Mouse (Mus musculus) T-cell, adult 2 months (primary cell): ENCODE data around the gene Iah1.

Experiments
- DNase-seq: peaks from one replicate; pipeline ENCODE4 v3.0.0; 2022; ENCODE audit warnings: low spot score

Iah1 gene

DNA sequence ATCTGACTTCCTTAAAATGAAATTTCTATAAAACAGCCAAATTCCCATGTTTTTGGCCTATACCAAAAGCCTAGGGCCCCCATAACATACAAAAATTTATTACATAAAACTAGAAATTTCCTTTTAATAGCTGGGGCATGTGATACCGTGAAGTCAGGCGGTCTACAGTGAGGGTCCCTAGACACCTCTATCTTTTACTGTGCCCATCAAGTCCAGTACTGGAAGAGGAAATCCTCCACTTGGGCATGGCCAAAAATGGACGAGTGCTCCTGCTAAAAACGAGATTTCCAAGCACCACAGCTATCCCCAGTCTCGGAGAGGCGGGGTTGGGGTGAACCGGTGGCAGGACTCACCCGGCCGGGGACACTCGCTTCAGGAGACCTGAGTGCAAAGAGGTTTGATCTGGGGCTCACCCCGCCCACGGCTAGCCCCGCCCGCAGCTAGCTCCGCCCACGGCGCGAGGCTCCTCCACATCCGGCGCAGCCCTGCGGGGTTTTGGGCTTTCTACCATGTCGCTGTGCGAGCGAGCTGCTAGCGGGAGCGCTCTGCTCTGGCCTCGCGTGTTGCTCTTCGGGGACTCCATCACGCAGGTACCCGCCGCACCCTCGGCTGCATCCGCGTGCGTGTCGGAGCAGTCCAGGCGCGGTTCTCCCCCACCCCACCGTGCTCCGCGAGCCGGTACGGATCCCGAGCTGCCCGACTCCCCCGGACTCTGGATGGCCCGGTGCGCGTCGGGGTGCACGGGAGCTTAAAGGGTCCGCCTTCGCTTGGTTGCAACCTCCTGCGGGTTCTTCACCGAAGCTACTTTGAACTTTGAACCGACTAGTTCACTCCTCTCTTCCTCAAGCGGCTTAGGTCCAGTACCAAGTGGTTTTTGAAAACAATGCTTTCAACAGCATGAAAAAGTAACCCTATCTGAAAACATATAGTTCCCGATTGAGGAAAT lies at the start of gene Iah1:
Iah1 (plus strand) TSS at position 467 of the 946 bp plus-strand sequence.
- DNase-seq: peak; percentile 88

- DNase-seq: no peak
Measured at GRCm38 (mm10) chr12:21266784-21267098, 49.4 kb upstream of the Iah1 start.

DNA sequence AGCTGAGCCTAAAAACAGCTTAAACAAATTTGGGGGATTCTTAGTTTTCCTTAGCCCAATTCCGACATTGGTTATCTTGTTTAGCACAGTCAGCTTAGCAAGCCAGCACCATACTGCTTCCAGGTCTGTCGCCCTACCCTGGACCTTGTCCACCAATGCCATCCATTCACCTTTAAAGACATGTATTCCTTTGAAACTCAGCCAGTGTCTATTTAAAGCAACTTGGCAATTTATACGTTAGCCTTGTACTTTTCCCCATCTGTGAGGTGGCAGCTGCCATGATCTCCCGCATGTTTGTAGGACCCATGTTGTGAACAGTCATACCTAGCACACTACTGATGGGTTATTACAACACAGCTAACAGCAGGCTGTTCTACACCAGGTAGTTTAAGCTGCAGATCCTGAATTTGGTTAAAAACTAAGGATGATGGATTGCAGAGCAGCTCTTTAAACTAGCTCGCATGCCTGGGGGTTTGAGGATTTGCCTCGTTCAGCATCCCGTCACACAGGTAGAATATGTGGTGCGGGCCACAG lies 48.0 kb upstream of the Iah1 start:
- no peak for DNase-seq

DNA sequence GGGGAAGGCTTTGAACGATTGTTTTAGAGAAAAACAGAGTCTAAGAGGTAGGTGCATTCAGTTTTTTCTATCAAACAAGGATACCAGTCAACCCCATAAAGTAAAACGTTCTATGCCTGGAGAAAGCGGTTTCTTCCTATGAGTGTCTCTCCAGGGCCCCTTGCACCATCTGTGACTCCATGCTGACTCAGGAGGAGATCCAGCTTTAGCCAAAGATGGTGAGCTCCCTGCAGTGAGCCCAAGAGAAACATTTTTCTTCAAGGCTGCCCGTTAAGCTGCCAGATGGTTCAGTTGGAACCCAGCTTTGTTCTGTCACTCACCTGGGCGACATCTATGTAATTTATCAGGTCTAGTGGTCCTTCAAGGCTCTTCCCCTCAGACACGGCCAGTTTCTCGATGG lies 41.7 kb upstream of the Iah1 start:
- no peak for DNase-seq

GRCm38 (mm10) chr12:21277352-21277864 lies 38.8 kb upstream of the Iah1 start:
- no peak for DNase-seq

DNA sequence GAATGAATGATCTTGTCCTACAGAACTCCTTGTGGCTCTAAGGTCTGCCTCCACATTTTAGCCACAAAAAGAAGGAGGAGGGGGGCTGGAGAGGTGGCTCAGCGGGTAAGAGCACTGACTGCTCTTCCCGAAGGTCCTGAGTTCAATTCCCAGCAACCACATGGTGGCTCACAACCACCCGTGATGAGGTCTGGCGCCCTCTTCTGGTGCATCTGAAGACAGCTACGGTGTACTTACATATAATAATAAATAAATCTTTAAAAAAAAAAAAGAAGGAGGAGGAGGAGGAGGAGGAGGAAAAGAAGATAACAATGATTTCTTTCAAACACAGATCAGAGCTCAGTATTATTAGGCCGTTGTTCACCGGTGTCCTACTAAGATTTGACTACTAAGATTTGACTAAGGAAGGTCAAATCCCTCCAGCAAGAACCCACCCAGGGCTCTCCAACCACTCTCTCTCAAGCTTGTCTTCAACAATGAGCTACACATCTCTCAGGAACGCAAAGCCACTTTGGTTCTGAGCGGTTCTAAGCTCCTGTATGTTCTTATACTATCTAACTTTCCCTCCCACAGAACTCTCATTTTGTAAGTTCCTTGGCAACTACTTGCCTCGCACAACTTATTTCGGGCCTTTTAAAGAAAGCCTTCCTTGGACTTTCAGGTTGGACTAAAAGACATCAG lies 31.3 kb upstream of the Iah1 start, which contains the start of gene Cpsf3:
Cpsf3 (plus strand) TSS at position 631 of the 681 bp plus-strand sequence.
- DNase-seq: no peak

GRCm38 (mm10) chr12:21285508-21286242 lies 30.5 kb upstream of the Iah1 start:
- DNase-seq: no peak

GRCm38 (mm10) chr12:21286243-21286622 lies 30.0 kb upstream of the Iah1 start, which contains the start of gene Itgb1bp1:
Itgb1bp1 (minus strand) TSS chr12:21286284.
- DNase-seq: peak; percentile 97

DNA sequence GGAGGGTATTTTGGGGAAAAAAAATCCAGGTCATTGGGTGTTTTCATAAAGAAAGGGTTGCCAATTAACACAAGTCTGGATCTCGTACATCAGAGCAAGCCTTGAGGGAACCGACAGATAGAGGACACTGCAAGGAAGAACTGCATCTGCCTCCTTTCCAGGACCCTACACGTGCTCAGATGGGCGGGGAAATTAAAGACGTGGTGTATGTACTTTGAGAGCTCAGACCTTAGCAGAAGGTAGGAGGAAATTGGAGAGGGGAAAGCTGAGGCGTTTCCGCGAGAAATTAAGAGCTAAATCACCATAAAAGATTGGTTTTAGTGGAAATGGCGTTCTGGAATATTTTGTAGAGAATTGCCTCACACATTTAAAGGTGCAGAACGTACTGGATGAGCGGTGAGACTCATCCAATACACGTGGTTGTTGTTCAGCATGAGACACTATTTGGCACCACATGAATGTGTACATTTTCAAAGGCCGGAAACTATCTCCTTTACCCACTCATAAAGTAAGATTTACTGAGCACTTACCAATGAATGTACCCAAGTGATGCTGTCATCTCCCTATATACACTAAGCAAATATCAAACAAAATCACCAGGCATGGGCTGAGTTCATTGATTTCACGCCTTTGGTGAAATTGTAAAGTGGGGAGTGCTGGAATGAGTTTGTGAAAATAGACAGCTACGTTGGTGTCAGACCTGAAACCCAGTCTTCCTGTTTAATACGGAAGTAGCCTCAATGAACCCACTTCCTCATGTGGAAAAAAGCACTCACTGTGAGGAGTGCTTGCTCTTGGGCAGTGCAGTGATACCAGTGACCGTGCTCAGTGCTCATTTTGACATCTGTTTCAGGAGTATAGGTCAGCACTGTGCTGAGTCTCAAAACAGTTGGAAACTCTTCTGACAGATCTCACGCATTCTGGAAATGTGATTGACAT lies 29.2 kb upstream of the Iah1 start:
- peak; percentile 57 for DNase-seq

DNA sequence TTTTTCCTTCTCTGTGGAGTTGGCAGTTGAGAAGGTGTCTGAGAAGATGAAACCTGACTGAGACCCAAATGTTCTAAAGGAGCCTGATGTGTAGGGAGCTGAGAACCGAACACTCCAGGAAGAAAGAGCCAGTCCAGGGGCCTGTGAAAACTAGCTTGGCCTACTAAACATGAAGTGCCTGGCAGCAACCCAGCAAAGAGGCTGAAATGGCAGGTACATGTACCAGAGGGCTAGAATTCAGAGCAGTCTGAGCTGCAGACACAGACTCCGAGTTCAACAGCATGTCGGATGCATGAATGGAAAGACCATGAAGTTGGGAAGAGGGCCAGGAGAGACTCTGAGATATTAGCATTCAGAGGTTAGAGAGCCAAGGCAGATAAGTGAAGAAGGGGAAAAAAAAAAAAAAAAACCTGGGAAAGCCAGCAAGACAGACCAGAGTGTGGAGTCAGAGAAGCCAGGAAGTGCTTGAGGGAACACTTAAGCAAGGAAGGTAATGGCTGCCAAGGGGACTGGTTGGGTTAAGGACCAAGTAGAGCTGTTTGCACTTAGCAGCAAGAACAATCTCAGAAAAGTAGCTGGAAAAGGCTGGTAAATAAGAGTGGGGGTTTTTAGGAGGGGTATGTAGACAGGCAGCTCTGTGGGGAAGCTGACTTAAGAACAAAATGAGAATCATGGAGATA lies 27.3 kb upstream of the Iah1 start:
- no peak for DNase-seq

GRCm38 (mm10) chr12:21289651-21290050 lies 26.5 kb upstream of the Iah1 start:
- no peak for DNase-seq

GRCm38 (mm10) chr12:21298856-21299255 lies 17.3 kb upstream of the Iah1 start:
- no peak for DNase-seq

DNA sequence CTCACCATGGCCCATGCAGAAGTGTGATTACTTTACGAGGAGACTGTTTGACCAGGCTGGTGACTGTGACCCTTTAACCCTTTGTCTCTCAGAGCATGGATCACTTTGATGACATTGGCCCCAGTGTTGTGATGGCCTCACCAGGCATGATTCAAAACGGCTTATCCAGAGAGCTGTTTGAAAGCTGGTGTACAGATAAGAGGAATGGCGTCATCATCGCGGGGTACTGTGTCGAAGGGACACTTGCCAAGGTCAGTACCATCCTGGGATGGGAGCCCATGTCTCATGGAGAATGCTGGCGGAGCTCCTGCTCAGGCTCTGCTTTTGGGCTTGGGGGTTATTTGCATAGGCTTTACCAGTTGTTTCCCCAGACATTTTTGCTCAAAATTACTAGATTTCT lies 14.9 kb upstream of the Iah1 start:
- DNase-seq: no peak

DNA sequence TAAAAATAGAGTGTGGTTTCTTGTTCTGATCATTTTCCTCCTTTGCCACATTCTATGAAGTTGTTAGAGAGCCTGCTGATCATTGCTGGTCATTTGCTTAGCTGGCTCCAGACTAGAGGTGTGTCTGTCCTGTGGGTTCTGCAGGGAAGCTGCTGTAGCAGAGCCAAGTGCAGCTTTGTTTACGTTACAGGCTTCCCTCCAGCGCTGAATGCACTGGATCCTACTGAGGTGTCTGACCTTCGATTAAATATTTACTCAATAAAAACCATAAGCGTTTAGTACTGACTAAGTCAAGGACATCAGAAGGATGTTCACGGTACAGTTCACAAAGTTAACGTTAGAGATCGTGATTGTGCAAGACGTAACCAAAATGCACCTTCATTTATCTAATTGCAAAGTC lies 14.3 kb upstream of the Iah1 start:
- DNase-seq: no peak

- no peak for DNase-seq
Measured at GRCm38 (mm10) chr12:21302361-21302783, 13.8 kb upstream of the Iah1 start.

DNA sequence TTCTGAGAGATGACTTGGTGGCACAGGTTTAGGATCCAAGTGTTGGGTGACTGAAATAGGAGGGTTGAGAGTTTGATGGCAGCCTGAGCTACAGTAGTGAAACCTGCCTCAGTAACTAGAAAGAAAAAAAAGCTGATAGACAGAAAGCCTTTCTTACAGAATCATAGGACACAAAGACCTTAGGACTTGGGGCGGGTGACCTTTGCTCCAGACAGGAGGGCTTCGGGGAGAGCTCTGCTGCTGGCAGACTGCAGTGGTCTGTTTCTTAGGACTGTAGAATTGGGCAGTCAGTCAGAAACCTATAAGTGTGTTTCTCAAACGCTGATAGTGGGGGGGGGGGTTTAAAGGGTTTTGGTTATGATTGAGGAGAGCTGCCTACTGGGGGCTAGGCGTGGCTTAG lies 10.4 kb upstream of the Iah1 start:
- DNase-seq: no peak

- DNase-seq: no peak
Measured at GRCm38 (mm10) chr12:21306721-21307120, 9.5 kb upstream of the Iah1 start.

DNA sequence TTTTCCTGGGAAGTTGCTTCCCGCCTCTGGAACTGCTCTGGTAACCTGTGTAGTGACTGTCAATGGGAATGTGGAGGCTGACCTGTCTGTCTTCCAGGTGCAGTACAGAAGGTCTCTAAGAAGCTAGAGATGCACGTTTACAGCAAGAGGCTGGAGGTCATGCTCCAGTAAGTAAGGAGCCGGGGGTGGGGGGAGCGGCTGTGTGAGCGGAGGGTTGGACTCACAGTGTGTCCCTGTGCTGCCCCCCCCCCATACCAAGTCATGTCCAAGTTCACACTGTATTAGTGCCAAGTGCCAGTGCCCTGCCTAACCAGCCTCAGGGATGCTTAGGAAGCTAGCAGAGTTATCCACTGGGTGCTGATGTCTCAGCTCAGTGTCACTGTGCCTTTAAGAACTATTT lies 4.0 kb upstream of the Iah1 start:
- DNase-seq: no peak

DNA sequence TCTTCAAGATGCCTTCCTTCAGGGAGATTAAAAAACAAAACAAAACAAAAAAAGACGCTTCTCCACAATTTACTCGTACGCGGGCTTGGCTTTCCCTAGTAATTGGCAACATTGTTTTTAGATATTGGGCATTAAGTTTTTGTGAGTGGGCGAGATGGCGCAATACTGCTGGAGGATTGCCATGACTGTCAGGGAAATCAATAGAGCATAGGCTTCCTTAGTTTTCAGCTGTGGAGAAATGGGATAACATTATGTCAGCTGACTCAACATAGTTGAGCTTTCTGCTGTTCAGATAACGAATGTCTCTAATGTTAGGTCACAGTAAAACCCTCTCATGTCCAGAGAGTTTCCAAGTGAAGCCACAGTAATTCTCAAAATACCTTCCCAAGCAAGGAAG lies 678 bp downstream of the Iah1 start:
- DNase-seq: no peak

DNA sequence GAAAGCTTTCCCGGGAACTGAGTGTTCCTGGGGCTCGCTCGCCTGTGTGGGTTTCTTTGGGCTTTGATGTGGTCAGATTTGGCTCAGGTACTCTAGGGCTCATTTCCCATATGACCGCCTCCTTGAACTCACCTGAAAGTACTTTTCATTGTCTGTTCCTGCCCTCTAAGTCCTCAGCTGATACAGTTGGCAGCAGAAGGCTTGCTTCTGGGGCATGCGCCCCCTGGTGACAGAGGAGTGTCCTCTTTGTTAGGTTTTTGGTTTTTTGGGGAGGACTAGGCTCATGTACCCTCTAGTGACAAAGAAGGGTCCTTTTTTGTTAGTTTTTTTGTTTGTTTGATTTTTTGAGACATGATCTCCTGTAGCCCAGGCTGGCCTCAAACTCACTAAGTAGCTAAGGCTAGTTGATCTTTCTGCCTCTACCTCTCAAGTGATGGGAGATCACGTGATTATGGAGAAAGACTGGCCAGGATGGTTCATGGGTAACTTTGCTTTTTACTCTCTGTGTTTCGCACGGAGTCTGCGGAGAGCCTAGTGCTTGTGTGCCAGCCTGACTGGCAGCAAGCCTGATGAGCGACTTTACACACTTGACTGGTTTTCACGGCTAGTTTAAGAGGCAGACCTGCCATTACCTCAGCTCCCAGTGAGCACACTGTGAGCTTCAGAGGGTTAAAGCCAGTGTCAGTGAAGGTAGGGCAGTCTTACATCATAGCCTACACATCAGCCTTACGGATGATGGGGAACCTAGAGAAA lies 2.1 kb downstream of the Iah1 start:
- peak; percentile 77 for DNase-seq
